Mouse (Mus musculus) layer of hippocampus, adult 9-10 months (tissue): ENCODE data around the gene Ms4a3.

Experiments
- DNase-seq: peaks from one replicate; pipeline ENCODE4 v3.0.0; 2022; ENCODE audit warnings: low spot score

Gene Ms4a3

DNA sequence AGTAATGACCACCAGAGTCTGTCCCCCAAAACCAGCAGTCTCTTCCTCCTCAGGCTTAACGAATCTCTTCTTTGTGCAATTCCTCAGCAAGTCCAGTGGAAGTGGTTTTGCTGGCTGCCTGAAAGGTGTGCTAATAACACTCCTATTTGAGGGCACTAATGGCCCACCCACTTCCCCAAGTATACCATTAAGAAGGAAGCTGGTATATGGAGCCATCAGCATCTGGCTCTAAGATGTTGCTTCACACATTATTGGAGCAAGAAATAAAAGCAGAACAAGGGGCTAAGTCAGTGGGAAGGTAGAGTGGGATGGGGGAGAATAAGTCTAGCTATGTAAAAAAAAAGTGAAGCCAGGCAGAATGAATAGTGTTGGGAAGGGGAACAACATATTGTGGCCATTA is at the start of gene Ms4a3:
Gene Ms4a3 (minus strand): TSS at position 120 of the 400 bp plus-strand sequence.
- DNase-seq, result no peak

DNA sequence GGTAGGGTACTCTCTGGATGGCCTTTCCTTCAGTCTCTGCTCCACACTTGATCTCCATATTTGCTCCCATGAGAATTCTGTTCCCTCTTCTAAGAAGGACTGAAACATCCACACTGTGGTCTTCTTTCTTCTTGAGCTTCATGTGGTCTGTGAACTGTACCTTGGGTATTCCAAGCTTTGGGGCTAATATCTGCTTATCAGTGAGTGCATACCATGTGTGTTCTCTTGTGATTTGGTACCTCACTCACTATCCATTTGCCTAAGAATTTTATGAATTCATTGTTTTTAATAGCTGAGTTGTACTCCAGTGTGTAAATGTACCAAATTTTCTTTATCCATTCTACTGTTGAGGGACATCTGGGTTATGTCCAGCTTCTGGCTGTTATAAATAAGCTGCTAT is 20.9 kb upstream of the Ms4a3 start:
- no peak for DNase-seq

DNA sequence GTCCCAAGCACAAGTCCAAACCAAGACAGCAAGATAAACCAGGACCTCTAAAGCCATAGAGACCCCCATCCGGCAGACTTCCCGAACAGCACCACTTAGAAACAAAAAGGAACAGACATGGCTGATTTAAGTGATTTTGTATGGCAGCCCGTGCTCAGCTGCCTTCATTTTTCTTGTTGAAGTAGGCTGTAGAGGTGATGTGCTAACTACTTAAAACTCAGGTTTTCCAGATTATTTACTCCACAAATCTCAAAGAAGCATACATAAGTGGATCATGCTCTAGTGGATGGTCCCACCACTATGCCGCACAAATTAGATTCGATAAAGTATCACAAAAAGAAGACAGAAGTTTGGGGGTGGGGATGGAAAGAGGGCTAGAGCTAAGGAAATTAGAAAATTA is 19.8 kb upstream of the Ms4a3 start, which contains the start of gene Oosp2:
Gene Oosp2 (minus strand): TSS at position 101 of the 400 bp plus-strand sequence.
- DNase-seq, result no peak

DNA sequence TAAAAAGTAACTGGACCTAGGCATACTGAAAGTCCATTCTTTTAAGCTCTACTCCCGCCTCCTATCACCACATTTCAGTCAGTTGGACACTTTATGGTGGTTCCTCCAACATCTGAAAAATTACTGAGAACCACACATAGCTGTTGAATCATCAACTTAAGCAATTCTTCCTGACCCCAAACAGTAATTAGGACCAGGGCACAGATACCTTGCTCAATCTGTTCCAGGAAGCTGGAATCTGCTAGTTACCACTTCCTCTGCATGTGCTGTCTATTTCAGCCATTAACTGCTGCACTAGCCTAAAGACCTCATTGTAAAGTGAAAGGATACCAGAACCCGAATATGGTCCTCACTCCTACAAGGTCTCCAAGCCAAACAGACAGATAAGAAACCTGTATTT is 18.5 kb upstream of the Ms4a3 start:
- no peak for DNase-seq

DNA sequence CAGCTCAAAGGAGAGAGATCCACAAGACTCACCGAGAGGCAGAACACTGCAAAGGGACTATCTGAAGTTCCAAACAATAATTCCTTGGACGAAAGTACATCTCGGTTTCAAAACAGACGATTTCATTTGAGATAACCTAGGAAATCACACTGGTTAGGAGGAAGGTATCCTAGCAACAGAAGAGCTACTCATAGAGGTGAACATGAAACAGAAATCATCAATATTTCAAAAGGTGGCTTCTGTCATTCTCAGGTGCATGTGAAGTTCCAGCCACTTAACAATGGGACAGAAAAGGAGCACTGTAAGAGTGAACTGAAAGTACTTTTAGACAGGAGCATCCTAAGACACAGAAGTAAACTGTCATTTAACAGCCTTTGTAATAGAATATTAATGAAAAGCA is 8.9 kb upstream of the Ms4a3 start:
- no peak for DNase-seq

DNA sequence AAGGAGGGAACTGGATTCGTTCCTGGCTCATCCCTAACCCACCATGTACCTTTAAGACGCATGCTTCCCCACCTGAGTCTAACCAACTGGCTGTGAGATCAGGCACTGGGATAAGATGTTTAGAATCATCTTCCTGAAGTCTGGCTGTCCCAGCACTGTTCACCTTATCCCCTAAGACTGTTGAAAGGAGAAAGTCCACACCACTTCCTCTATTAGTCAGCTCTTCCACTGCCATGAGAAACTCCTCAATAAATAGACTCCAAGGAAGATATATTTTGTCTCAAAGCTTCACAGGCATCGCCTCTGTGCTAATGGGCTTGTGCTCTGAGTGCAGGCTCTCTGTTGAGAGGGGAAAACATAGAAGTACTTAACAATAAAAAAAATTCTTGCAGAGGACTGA is 5.5 kb upstream of the Ms4a3 start:
- DNase-seq, result no peak

DNA sequence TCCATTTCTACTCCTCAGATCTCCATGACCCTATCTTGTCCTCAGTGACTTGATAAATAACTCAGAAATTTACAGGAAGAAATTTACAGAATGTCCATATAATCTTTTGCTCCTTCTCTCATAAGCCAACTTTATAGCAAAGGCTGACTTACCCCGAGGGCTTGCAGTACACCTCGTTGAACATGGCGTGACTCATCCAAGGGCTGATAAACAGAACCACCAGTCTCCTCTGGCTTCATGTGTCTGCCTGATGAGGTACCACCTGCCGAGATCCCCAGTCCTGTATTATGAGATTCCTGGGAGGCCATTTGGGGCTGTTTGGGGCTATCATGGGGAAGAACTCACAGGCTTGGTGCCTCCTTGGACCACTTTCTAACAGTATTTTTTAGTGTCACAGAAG is 1.6 kb downstream of the Ms4a3 start:
- DNase-seq, result no peak

DNA sequence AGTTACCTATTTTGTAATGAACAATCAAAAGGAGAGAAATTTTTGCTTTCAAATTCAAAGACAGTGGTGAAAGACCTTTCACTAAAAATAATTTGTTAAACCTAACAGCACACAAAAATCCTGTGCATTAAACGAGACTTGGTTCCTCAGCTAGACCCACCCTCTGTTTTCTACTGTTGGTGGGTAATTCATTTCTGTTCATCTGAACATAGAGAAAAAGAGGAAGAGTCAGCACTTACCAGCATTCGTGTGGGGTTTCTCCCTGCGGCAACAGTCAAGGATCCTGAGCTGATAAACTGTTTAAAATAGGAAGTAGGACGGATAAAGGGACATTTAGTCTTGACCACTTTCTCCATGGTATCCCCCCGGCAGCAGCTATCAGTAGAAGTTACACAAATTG is 5.1 kb downstream of the Ms4a3 start:
- DNase-seq, result no peak

DNA sequence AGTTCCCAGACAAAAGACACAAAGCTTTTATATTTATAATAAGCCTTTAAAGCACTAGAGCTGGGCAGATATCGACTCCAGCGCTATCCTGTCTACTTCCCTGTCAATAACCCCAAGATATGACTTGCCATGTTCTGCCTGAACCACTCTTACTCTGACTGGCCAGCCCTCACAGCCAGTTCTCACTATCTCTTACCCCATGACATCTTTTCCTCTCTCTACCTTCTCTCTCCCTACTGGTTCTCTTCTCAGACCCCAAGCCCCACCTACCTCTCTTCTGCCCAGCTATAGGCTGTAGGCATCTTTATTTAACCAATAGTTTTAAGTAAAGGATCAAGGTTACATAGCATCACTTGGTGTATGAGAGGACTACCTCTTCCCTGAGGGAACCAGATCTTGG is 6.3 kb downstream of the Ms4a3 start:
- no peak for DNase-seq

DNA sequence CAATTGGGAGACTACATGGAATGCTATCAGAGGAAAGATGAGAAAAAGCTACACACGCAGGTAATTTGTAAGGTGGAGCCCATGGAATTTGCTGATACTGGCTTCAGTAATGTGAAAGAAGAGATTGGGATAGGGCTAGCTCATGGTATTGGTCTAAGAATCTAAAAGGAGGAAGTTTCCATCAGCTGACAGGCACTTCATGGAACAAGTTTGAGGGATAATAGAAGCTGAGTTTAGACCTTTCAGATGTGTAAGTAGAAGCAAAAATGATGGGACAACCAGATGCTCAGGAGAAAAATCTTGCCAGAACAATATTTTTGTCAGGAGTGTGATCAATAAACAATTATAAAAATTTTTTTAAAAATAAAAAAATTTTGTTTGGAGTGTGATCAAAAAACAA is 6.9 kb downstream of the Ms4a3 start:
- DNase-seq, result no peak

DNA sequence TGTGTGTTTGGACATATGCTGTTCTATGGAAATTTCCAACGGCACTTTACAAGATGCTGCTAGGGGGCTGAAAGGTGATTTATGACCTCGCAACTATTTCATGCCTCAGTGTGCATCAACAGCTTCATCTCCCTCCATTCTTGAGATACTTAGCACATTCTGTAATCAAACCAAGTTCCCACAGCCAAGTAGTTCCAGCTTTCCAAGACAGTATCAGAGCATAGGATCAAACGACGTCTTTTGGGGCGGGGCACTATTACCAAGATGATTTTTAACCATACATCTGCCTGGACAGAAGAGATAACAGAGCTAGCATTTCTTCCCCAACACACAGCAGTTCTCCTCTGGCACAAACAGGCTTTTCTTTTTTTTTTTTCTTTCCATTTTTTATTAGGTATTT is 15.4 kb downstream of the Ms4a3 start:
- DNase-seq, result no peak

DNA sequence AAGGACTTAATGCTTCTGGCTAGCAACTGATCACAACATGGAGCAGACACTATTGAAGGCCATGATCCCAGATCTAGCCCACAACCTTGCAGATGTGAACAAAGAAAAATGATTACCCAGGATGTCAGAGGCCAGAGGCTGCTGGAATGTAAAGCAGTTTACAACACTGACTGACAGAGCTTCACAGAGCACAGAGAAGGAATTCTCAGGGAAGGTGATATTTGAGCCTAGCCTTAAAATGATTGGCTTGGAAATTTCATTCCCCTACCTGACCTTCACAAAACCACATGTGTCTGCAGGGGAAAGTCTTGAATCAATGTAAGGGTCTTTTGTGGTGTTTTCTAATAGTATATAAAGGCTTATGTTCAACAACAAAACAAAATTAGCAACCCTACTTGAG is 15.9 kb downstream of the Ms4a3 start:
- no peak for DNase-seq

DNA sequence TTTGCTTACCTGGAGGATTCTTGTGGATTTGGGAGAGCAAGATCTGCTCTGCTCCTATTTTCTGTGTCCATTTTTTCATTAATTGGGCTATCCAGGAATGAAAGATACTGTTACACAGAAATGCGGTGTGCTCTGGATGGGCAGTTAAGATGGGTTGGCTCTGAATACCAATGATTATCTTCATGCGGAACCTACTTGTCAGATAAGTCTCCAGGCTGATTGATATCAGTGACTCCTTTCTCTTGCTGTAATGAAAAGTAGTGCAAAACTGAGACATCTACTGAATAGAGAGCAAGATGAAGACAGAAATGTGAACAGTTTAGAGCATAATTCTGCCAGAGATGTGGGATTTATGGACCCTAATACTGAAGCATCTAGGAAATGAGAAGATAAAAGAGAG is 17.1 kb downstream of the Ms4a3 start, which contains the start of gene Ms4a2:
Gene Ms4a2 (minus strand): TSS at position 169 of the 400 bp plus-strand sequence.
- DNase-seq, result no peak

DNA sequence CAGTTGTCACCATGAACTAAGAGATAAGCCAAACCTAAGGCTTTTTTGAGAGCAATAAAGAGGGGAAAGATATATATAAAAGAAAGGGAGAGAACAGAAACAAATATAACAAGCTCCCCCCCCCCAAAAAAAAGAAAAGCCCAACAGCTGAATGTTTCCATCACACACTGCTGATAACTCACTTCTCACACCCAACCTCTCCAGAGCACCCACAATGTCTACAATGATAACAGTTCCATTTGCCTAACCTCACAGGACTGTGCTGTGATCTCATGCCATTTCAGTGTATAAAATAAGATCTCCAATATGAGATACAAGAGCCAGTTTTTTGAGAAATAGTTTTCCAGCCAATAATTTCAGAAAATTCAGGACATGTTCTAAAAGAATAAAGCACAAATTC is 22.7 kb downstream of the Ms4a3 start:
- no peak for DNase-seq

DNA sequence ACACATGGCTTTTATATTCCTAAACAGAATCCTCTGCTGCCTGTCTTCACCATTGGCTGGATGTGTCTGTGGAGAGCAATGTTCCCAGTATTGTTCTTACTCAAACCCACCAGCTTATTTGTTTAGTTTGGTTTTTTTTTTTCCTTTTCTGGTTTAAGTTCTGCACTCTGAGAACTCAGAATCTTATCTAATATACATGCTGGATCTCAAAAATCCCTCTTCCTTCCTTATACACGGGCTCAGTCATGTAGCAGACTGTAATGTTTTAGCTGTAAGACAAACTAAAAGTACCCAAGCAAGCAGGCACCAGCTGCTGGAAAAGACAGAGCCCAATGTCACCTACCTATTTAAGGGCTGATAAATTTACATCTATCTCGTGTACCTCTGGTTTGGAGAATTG is 25.8 kb downstream of the Ms4a3 start:
- no peak for DNase-seq

DNA sequence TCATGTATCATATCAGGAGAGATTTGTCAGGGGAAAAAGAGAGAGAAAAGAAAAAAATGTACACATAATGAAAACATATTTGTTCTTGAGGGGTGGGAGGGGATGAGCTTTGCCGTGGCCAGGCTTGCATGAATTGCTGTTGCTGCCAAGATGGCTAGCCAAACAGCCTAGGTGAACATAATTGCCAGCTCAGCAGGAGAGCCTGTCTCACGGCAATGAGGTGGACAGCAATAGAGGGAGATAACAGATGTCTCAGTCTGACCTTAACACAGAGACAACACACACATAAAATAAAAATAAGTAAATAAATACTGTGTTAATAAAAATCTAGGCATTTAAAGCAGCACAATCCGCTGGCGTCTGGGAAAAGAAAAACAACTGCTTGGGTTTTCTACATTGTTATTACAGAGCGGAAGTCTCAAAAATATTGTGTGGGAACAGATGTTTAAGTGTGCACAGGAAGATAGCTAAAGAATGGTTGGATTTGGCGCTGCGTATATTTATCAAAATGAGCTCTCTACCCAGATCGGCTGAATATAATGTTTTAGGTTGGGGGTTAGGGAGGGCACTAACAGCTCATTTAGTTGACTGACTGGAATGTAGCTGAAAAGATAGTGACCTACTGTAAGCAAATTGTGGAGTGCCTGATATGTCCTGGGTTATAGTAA is 26.7 kb downstream of the Ms4a3 start:
- DNase-seq, result no peak

DNA sequence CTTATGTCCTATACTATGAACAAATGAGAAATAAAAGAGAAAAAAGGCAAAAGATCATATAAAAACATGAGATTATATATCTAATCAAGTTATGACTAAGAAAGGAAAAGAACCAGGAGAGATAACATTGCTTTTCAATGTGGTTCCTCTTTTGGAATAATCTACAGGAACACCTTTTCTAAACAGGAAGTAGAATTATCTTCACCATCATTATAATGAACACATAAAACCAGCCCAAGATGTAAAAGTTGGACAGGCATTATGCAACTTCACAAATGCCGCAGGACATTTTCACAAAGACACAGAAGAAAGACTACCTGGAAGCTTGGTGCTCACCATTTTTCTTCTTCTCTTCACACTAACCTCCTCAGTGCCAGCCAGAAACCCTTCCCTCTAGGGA is 27.6 kb downstream of the Ms4a3 start:
- DNase-seq, result no peak

DNA sequence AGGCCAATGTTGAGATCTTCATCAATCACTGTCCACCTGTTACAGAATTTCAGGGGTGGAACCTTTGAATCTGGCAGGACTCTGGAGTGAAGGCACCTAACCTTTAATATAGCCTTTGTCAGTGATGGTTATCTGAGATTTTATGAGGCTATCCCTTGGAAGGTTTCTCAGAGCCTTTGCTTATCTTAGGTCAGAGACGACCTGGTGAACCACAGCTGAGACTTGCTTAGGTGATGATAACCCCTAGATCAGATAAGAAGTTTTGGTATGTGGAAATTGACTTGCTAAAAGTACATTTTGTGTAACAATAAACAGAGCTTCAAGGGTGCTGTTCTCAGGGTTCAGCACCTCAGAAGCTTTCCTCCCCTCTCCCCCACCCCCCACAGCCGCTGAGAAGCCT is 28.4 kb downstream of the Ms4a3 start:
- DNase-seq, result no peak

DNA sequence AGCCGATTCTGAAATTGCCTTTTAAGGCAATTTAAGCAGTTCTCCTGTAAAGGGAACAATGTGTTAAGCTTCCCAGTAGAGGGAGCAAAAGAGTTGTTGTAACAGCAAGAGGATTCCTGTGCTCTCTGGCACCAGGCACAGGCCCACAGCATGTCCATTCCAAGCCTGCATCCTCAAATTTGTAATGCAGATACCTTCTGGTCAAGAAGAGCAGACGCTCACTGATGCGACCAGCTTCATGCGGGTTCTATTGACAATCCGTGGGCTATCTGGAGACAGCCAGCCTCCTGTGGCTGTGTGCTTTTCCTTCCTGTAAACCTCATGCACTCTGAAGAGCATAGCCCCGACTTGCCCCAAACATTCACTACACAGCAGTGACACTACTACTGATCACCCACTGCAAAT is 29.1 kb downstream of the Ms4a3 start:
- DNase-seq, result no peak

DNA sequence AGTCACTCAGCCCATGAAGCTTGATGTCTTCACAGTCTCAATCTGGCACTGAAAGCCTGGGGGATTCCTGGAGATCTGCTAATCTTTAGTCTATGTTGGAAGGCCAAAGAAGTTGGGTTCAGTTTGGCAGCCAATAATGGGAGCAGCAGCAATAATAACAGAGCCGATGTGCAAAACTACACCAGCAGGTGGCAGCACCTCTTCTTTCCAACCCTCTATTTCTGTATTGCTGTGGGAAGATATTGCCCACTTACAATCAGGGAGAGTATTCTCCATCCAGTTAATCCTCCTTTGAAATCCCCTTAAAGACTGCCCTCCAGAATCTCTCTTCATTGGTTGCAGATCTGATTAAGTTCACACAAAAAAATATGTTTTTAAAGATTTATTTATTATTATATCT is 32.5 kb downstream of the Ms4a3 start:
- DNase-seq, result no peak

DNA sequence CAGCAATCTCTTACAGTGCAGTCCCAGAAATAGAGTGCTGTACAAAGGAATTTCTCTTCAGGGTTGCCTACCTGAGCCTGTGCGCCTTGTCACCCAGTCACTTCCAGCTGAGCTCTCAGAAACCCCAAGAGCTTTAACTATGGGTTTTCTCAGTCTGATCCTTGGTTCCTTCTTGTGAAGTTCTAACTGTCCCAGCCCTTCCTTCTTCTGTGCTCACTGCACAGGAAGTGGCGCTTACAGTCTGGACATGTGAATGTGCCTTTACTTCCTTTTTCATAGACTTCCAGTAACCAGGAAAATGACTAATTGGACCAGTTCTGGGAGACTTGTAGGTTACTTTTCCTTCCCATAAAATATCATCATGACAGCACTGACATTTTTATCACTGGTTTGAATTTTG is 36.0 kb downstream of the Ms4a3 start, which contains the start of gene Ms4a6d:
Gene Ms4a6d (minus strand): TSS at position 247 of the 400 bp plus-strand sequence.
- no peak for DNase-seq

DNA sequence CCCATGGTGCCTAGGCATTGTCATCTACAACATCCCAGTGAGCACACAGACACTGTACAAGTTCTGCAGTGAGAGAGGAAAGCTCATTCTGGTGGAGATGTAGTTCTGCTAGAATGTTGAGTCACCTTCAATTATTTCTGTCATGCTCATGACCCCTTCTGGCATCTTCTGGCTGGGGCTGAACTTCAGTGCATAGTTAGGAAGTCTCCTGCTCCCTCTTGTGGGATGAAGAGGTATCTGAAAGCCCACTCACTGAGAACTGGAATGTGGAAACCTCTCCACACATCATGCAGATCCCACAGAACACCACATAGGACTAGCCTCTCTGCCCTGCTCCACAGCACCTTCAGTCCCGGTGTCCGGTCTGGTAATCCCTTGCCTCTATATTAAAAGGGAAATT is 38.6 kb downstream of the Ms4a3 start:
- DNase-seq, result peak; percentile 58

DNA sequence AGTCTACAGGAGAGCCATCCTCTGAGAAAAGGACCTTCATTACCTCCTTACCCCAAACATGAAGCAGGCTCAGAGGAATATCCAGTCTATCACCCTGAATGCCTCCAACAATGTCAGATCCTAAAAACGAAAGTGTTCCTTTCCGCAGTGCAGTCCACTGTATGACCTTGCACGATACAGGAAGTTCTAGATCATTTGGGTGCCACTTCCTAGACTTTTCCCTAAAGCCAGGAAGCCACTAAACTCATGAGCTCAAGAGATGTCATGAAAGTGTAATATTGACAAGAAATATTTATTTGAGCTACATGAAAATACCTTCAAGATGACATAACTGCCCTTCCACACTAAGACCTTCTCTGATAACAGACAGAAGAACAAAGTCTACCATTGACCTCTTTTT is 39.3 kb downstream of the Ms4a3 start:
- no peak for DNase-seq

DNA sequence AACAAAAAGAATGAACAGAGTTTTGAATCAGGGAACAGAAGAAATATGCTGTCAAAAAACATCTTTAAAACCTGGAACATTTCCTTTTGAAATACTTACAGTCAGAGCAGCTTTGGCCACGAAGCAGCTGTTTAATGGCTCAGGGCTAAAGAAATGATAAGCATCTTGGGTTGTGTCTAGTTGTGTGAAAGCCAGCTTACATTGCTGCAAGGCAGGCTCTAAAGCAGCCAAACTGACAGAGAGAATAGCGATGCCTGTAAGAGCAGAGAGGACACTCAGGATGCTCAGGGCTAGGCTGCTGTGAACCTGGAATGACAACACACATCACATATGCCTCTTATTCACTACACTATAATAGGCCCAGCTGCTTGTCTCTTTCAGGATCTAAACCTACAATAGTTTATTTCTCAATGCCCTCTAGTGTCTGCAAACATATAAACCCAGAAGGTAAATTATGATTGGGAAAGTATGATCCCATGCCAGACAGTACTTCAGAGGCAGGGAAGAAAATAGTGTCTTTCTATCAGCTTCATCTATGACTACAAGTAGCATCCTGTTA is 50.7 kb downstream of the Ms4a3 start:
- no peak for DNase-seq
